Mouse (Mus musculus): ENCODE measurements around the gene Olfr191. TPM values are rescaled to one million over a fixed set of nuclear protein-coding genes. Genes with fewer than 3 reads are reported as not detected.
"Not testable (repeated sequence)": the region's sequence is repeated elsewhere in the genome, so short reads cannot be mapped to it uniquely, and the experiment has no call there.

Gene Olfr191
- polyA plus RNA-seq, 1 experiment from 2014 or later: not detected

- not testable (repeated sequence) for H3K4me1 ChIP-seq (replicated peaks; ENCODE audit: control insufficient read depth, insufficient read depth, low read length)
Measured at GRCm38 (mm10) chr16:59062411-59062810, 27.2 kb downstream of the Olfr191 start.

DNA sequence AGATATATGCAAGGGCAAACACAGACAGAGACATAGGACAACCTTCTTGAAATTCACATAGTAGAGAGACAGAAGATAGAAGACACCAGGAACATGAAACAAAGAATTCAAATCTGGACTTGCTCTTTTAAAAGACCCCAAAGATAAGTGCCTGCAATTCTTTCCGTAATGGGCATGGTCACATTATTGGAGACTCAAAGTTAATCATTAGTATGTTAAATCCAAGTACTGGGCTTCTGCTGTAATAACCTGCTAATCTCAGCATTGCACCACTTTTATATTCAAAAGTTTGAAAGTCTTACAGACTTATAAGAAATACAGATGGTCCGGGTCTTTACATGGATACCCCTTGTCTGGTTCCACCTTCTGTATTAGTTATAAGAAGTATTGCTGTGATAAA is 40.3 kb downstream of the Olfr191 start:
- H3K4me3 ChIP-seq (ENCODE audit: low read length); H3K27me3 ChIP-seq (ENCODE audit: control insufficient read depth, insufficient read depth, low read depth, low read length); H3K36me3 ChIP-seq (ENCODE audit: control insufficient read depth, insufficient read depth, low read length); H3K9ac ChIP-seq (ENCODE audit: low read length); H3K4me1 ChIP-seq (replicated peaks; ENCODE audit: control insufficient read depth, insufficient read depth, low read length); H3K9me3 ChIP-seq (ENCODE audit: control insufficient read depth, low read length); H3K4me2 ChIP-seq (ENCODE audit: low read depth, low read length); H3K27ac ChIP-seq (ENCODE audit: low read length); ATAC-seq (ENCODE audit: low read depth): not testable (repeated sequence)
- 88% methylated on average over 2 of the region's 2 CpGs for WGBS

More at GRCm38 (mm10) chr16:59062411-59062810, 27.2 kb downstream of the Olfr191 start:
- H3K27ac ChIP-seq (ENCODE audit: low read length); H3K9ac ChIP-seq (ENCODE audit: low read length); H3K36me3 ChIP-seq (ENCODE audit: control insufficient read depth, insufficient read depth, low read length); H3K9me3 ChIP-seq (ENCODE audit: control insufficient read depth, low read length); ATAC-seq (ENCODE audit: low read depth); H3K4me3 ChIP-seq (ENCODE audit: low read length); H3K27me3 ChIP-seq (ENCODE audit: control insufficient read depth, insufficient read depth, low read depth, low read length); H3K4me2 ChIP-seq (ENCODE audit: low read depth, low read length): not testable (repeated sequence)
- 29% methylated on average over 3 of the region's 3 CpGs for WGBS

- H3K9me3 ChIP-seq (ENCODE audit: control insufficient read depth, low read length): no peaks in the 10 kb centered on the region
- no peak overlapping the region for H3K9ac ChIP-seq (ENCODE audit: low read length)
- 69% methylated on average over 1 of the region's 1 CpGs for whole genome bisulfite sequencing
- no peak overlapping the region for H3K4me3 ChIP-seq (ENCODE audit: low read length)
- ATAC-seq (ENCODE audit: low read depth): no peak
- no peak overlapping the region for H3K4me2 ChIP-seq (ENCODE audit: low read depth, low read length)
- H3K27me3 ChIP-seq (ENCODE audit: control insufficient read depth, insufficient read depth, low read depth, low read length): no peaks in the 10 kb centered on the region
- no peaks in the 10 kb centered on the region for H3K4me1 ChIP-seq (replicated peaks; ENCODE audit: control insufficient read depth, insufficient read depth, low read length)
- no peaks in the 10 kb centered on the region for H3K36me3 ChIP-seq (ENCODE audit: control insufficient read depth, insufficient read depth, low read length)
- H3K27ac ChIP-seq (ENCODE audit: low read length): no peak overlapping the region
Measured at GRCm38 (mm10) chr16:59048860-59049259, 40.8 kb downstream of the Olfr191 start.

- no peaks in the 10 kb centered on the region for H3K4me1 ChIP-seq (replicated peaks; ENCODE audit: control insufficient read depth, insufficient read depth, low read length)
- H3K27me3 ChIP-seq (ENCODE audit: control insufficient read depth, insufficient read depth, low read depth, low read length): no peaks in the 10 kb centered on the region
- H3K4me2 ChIP-seq (ENCODE audit: low read depth, low read length): no peak overlapping the region
- no peaks in the 10 kb centered on the region for H3K9me3 ChIP-seq (ENCODE audit: control insufficient read depth, low read length)
- whole genome bisulfite sequencing: 51% methylated on average over 4 of the region's 4 CpGs
- no peak overlapping the region for H3K4me3 ChIP-seq (ENCODE audit: low read length)
- H3K27ac ChIP-seq (ENCODE audit: low read length): no peak overlapping the region
- no peaks in the 10 kb centered on the region for H3K36me3 ChIP-seq (ENCODE audit: control insufficient read depth, insufficient read depth, low read length)
- no peak overlapping the region for H3K9ac ChIP-seq (ENCODE audit: low read length)
- ATAC-seq (ENCODE audit: low read depth): no peak
Measured at GRCm38 (mm10) chr16:59047579-59047978, 42.0 kb downstream of the Olfr191 start.

GRCm38 (mm10) chr16:59045835-59046234 is 43.8 kb downstream of the Olfr191 start:
- Histone ChIP-seq H3K27me3 (ENCODE audit: control insufficient read depth, insufficient read depth, low read depth, low read length) (no peaks in the 10 kb centered on the region), H3K9me3 (ENCODE audit: control insufficient read depth, low read length) (no peaks in the 10 kb centered on the region), H3K27ac (ENCODE audit: low read length) (no peak overlapping the region), H3K4me3 (ENCODE audit: low read length) (no peak overlapping the region), H3K4me2 (ENCODE audit: low read depth, low read length) (no peak overlapping the region), H3K36me3 (ENCODE audit: control insufficient read depth, insufficient read depth, low read length) (no peaks in the 10 kb centered on the region), H3K4me1 (replicated peaks; ENCODE audit: control insufficient read depth, insufficient read depth, low read length) (no peaks in the 10 kb centered on the region), H3K9ac (ENCODE audit: low read length) (no peak overlapping the region)
- 82% methylated on average over 3 of the region's 3 CpGs for WGBS
- no peak for ATAC-seq (ENCODE audit: low read depth)

DNA sequence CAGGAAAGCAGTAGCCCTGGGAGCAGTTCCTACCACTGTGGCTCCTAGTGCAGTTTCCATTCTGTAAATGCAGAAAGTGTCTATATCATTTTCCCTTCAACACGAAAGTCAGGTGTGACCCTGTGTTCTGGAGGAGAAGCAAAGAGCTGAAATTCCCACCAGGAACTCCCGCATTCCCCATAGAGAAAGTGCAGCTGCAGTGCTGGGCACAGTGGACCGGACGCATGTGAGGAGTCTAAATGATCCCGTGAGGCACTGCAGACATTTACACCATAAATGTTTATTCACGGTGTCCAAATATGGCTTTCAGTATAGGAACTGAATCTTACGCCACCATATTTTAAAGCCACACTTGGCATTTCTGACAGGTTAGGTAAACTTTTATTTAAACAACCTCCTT is 49.9 kb downstream of the Olfr191 start, which contains the start of gene Olfr187:
Olfr187 (minus strand) TSS at position 58 of the 400 bp plus-strand sequence.
- Histone ChIP-seq H3K4me3 (ENCODE audit: low read length) (no peak within 1 kb of the TSS), H3K27ac (ENCODE audit: low read length) (no peak within 1 kb of the TSS), H3K27me3 (ENCODE audit: control insufficient read depth, insufficient read depth, low read depth, low read length) (no peaks in the 10 kb centered on the region), H3K4me2 (ENCODE audit: low read depth, low read length) (peak within 1 kb of the TSS; percentile 17; the same call in 1 of the 2 replicates), H3K9me3 (ENCODE audit: control insufficient read depth, low read length) (no peaks in the 10 kb centered on the region), H3K4me1 (replicated peaks; ENCODE audit: control insufficient read depth, insufficient read depth, low read length) (no peaks in the 10 kb centered on the region), H3K9ac (ENCODE audit: low read length) (no peak within 1 kb of the TSS), H3K36me3 (ENCODE audit: control insufficient read depth, insufficient read depth, low read length) (no peaks in the 10 kb centered on the region)
- 59% methylated on average over 7 of the region's 7 CpGs for WGBS
- ATAC-seq (ENCODE audit: low read depth): no peak

Other genes with a start within 250 kb of the Olfr191 start
- gene Olfr177, start 215.1 kb downstream of the Olfr191 start, polyA plus RNA-seq (2015; fragmentation: Nextera tagmentation; extraction: Ambion mirVana): not detected in 2 replicates
- gene Olfr178, start 197.8 kb downstream of the Olfr191 start, polyA plus RNA-seq (2015; fragmentation: Nextera tagmentation; extraction: Ambion mirVana): not detected in 2 replicates
- not detected in 2 replicates for gene Olfr181, start 161.1 kb downstream of the Olfr191 start, polyA plus RNA-seq (2015; fragmentation: Nextera tagmentation; extraction: Ambion mirVana)
- not detected in 2 replicates for gene Olfr180, start 160.4 kb downstream of the Olfr191 start, polyA plus RNA-seq (2015; fragmentation: Nextera tagmentation; extraction: Ambion mirVana)
- gene Olfr183, start 94.5 kb downstream of the Olfr191 start, polyA plus RNA-seq (2015; fragmentation: Nextera tagmentation; extraction: Ambion mirVana): not detected in 2 replicates
- gene Olfr186, start 59.5 kb downstream of the Olfr191 start, polyA plus RNA-seq (2015; fragmentation: Nextera tagmentation; extraction: Ambion mirVana): not detected in 2 replicates
- gene Olfr187, start 50.1 kb downstream of the Olfr191 start, polyA plus RNA-seq (2015; fragmentation: Nextera tagmentation; extraction: Ambion mirVana): not detected in 2 replicates
- not detected in 2 replicates for gene Olfr190, start 11.8 kb downstream of the Olfr191 start, polyA plus RNA-seq (2015; fragmentation: Nextera tagmentation; extraction: Ambion mirVana)
- not detected in 2 replicates for gene Olfr193, start 22.1 kb upstream of the Olfr191 start, polyA plus RNA-seq (2015; fragmentation: Nextera tagmentation; extraction: Ambion mirVana)
- not detected in 2 replicates for gene Olfr194, start 31.2 kb upstream of the Olfr191 start, polyA plus RNA-seq (2015; fragmentation: Nextera tagmentation; extraction: Ambion mirVana)
- gene Olfr195, start 57.2 kb upstream of the Olfr191 start, polyA plus RNA-seq (2015; fragmentation: Nextera tagmentation; extraction: Ambion mirVana): not detected in 2 replicates
- not detected in 2 replicates for gene Olfr196, start 80.6 kb upstream of the Olfr191 start, polyA plus RNA-seq (2015; fragmentation: Nextera tagmentation; extraction: Ambion mirVana)
- not detected in 2 replicates for gene Olfr198, start 113.7 kb upstream of the Olfr191 start, polyA plus RNA-seq (2015; fragmentation: Nextera tagmentation; extraction: Ambion mirVana)
- not detected in 2 replicates for gene Olfr199, start 129.9 kb upstream of the Olfr191 start, polyA plus RNA-seq (2015; fragmentation: Nextera tagmentation; extraction: Ambion mirVana)
- gene Olfr201, start 182.8 kb upstream of the Olfr191 start, polyA plus RNA-seq (2015; fragmentation: Nextera tagmentation; extraction: Ambion mirVana): not detected in 2 replicates
- not detected in 2 replicates for gene Olfr202, start 197.0 kb upstream of the Olfr191 start, polyA plus RNA-seq (2015; fragmentation: Nextera tagmentation; extraction: Ambion mirVana)
- not detected in 2 replicates for gene Olfr203, start 209.1 kb upstream of the Olfr191 start, polyA plus RNA-seq (2015; fragmentation: Nextera tagmentation; extraction: Ambion mirVana)
- not detected in 2 replicates for gene Olfr204, start 228.4 kb upstream of the Olfr191 start, polyA plus RNA-seq (2015; fragmentation: Nextera tagmentation; extraction: Ambion mirVana)
- not detected in 2 replicates for gene Olfr205, start 241.3 kb upstream of the Olfr191 start, polyA plus RNA-seq (2015; fragmentation: Nextera tagmentation; extraction: Ambion mirVana)

Data from lung, embryonic 16.5 days (tissue).